Mouse (Mus musculus): ENCODE measurements at regions not wholly inside any gene's neighbourhood (a gene's known extent, or its start where the extent isn't known, plus 50 kb on each side); places are given as distances from the start of the nearest gene placed in this dataset.

DNA sequence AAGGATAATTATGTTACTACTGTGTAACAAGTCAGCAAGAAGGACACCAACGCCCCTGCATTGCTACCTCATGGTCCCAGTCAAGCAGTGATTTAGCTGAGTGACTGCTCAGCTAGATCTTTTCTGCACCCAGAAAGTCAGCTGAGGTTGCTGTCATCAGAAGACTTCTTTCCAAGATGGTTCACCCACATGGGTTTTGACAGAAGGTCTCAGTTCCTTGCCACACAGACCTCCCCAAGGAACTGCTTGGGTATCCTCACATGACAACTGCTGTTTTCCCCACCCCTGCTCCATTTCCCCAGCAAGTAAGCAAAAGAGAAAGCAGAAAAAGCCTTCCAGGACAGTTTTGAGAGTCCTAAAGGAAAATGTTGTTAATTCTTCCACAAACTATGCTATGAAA, 163.9 kb downstream of the Tmem17 start:
- 75% methylated on average over 1 of the region's 1 CpGs for WGBS
- no peak overlapping the region for H3K4me3 ChIP-seq
- no peaks in the 10 kb centered on the region for H3K9me3 ChIP-seq
- H3K9ac ChIP-seq: no peak overlapping the region
- no peaks in the 10 kb centered on the region for H3K36me3 ChIP-seq
- no peak overlapping the region for H3K27ac ChIP-seq
- ATAC-seq (ENCODE audit: low FRiP score, low read depth): no peak
- H3K4me2 ChIP-seq (replicated peaks): no peak overlapping the region
- no peaks in the 10 kb centered on the region for H3K4me1 ChIP-seq
- H3K27me3 ChIP-seq (replicated peaks): no peaks in the 10 kb centered on the region

DNA sequence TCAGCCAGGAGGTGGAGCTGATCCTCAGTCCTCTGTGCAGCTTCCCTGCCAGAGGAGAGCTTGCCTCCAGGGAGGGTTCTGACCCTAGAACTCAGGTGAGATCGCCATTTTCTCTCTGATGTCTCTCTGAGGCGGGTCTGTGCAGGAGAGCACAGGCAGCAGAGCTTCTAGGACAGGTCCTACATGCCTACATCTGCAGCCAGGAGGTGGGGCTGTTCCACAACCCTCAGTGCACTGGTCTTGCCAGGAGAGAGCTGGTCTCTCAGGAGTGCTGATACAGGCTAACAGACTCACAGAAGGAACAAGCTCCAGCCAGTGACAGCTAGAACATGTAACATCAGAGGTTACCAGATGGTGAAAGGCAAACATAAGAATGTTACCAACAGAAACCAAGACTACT, 165.4 kb downstream of the Tmem17 start:
- H3K27ac ChIP-seq: no peak overlapping the region
- no peak overlapping the region for H3K4me3 ChIP-seq
- H3K4me2 ChIP-seq (replicated peaks): no peak overlapping the region
- 31% methylated on average over 2 of the region's 2 CpGs for WGBS
- H3K27me3 ChIP-seq (replicated peaks): no peaks in the 10 kb centered on the region
- no peak overlapping the region for H3K9ac ChIP-seq
- H3K4me1 ChIP-seq: no peaks in the 10 kb centered on the region
- ATAC-seq (ENCODE audit: low FRiP score, low read depth): no peak
- H3K36me3 ChIP-seq: no peaks in the 10 kb centered on the region
- no peaks in the 10 kb centered on the region for H3K9me3 ChIP-seq

DNA sequence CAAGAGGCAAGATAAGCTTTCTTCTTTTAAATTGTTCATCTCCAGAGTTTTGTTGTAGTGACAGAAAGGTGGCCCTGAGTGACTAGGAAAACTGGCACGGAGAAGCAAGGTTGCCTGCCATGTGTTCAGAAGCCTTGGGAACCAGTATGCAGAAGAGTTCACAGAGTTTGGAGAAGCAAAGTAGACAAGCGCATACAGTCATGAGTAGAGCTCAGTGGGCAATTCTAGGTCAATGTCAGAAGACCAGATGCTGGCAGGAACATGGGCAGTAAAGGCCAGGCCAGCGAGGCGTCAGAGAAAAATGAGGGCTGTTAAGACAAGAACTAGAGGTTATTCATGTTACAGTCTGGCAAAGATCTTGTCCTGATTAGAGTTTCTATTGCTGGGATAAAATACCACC, 172.7 kb downstream of the Tmem17 start:
- ATAC-seq (ENCODE audit: low FRiP score, low read depth): no peak
- 95% methylated on average over 4 of the region's 4 CpGs for WGBS
- no peak overlapping the region for H3K4me3 ChIP-seq
- no peak overlapping the region for H3K27ac ChIP-seq
- H3K27me3 ChIP-seq (replicated peaks): no peaks in the 10 kb centered on the region
- no peaks in the 10 kb centered on the region for H3K4me1 ChIP-seq
- no peak overlapping the region for H3K9ac ChIP-seq
- no peaks in the 10 kb centered on the region for H3K36me3 ChIP-seq
- no peaks in the 10 kb centered on the region for H3K9me3 ChIP-seq
- no peak overlapping the region for H3K4me2 ChIP-seq (replicated peaks)

DNA sequence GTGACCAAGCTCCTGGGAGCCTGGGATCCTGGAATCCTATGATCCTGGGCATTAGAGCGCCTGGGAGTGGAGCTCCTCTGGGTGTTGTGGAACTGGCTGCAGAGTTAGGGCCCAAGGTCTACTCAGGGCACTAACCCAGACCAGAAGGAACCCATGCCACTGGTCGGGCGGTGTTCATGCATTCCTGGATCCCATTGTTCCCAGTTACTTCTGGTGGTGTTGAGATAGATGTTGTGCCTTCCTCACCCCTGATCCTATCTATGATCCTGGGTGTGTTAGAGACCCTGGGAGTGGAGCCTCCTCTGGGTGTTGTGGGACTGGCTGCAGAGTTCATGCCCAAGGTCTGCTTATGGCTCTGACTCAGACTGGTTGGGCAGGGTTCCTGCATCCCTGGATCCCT, 169.9 kb downstream of the B3gnt2 start:
- Histone ChIP-seq H3K36me3 (no peaks in the 10 kb centered on the region), H3K4me2 (replicated peaks) (no peak overlapping the region), H3K27me3 (replicated peaks) (no peaks in the 10 kb centered on the region), H3K27ac (no peak overlapping the region), H3K9ac (no peak overlapping the region), H3K9me3 (no peaks in the 10 kb centered on the region), H3K4me3 (no peak overlapping the region), H3K4me1 (no peaks in the 10 kb centered on the region)
- ATAC-seq (ENCODE audit: low FRiP score, low read depth): no peak
- WGBS: 92% methylated on average over 3 of the region's 3 CpGs

DNA sequence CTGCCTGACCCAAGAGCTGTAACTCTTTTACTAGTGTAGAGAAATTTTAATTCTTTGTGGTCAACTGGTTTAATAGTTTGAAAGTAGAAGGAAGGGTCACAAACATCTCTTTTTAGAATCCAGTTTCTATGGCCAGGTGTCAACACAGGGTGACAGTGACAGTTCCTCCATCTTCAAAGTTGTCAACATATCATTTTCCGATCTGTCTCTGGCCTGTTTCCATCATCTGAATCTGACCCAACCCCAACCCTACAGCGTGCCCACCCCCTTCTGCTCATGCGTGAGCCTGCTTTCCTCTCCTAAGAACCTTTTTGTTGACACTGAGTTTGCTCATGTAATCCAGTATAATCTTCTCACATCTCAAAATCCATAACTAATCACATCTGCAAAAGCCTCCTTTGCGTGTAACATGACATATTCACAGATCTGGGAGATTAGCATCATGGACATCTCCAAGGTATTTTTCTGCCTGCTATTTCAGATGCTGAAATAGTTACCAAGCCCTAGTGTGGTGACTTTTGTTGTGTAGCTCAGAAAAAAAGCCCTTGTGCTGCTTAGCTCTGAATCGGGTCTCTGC, 168.4 kb downstream of the B3gnt2 start:
- no peaks in the 10 kb centered on the region for H3K36me3 ChIP-seq
- no peak for ATAC-seq (ENCODE audit: low FRiP score, low read depth)
- no peak overlapping the region for H3K4me3 ChIP-seq
- no peaks in the 10 kb centered on the region for H3K27me3 ChIP-seq (replicated peaks)
- no peak overlapping the region for H3K9ac ChIP-seq
- no peak overlapping the region for H3K4me2 ChIP-seq (replicated peaks)
- 86% methylated on average over 5 of the region's 5 CpGs for WGBS
- H3K4me1 ChIP-seq: no peaks in the 10 kb centered on the region
- no peaks in the 10 kb centered on the region for H3K9me3 ChIP-seq
- H3K27ac ChIP-seq: no peak overlapping the region

DNA sequence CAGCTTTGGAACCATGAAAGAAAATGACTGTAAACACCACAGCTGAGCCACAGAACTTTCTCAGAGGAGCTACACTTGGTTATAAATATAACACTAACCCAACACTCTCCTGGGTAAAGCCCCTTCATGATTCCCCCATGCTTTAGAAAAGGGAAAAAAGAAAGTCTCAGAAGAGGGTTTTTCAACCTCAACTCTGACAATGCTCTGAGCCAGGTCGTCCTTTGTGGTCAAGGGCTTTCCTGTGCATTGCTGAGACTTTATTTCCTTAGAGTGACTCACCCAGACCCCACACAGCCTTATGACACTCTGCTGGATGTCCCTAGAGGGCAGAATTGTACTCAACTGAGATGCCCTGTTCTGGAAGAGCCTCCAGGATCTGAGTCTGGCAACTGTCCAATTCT, 167.8 kb downstream of the B3gnt2 start:
- Histone ChIP-seq H3K27ac (no peak overlapping the region), H3K9me3 (no peaks in the 10 kb centered on the region), H3K4me1 (no peaks in the 10 kb centered on the region), H3K4me3 (no peak overlapping the region), H3K9ac (no peak overlapping the region), H3K36me3 (no peaks in the 10 kb centered on the region), H3K4me2 (replicated peaks) (no peak overlapping the region), H3K27me3 (replicated peaks) (no peaks in the 10 kb centered on the region)
- 51% methylated on average over 1 of the region's 1 CpGs for WGBS
- ATAC-seq (ENCODE audit: low FRiP score, low read depth): no peak

DNA sequence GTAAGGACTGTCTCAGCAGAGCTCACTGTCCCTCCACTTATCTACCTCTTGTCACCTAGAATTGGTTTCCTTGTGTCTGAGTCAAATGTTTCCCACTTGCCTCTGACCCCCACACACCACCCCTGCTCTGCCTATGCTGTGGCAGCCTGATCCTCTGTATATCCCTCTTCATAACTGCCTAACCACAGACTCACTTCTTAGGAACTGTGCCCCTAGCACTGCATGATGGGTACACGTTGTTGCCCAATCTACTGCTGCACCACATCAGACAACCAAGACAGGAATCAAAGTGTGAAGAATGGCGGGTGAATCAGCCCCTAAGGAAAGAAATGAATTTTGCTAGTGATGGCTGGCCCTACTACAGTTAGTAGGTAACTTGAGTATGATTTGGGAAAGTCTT, 167.4 kb downstream of the B3gnt2 start:
- no peak overlapping the region for H3K27ac ChIP-seq
- no peak for ATAC-seq (ENCODE audit: low FRiP score, low read depth)
- H3K36me3 ChIP-seq: no peaks in the 10 kb centered on the region
- no peaks in the 10 kb centered on the region for H3K4me1 ChIP-seq
- no peak overlapping the region for H3K9ac ChIP-seq
- no peak overlapping the region for H3K4me3 ChIP-seq
- no peaks in the 10 kb centered on the region for H3K9me3 ChIP-seq
- H3K4me2 ChIP-seq (replicated peaks): no peak overlapping the region
- 82% methylated on average over 2 of the region's 2 CpGs for WGBS
- no peaks in the 10 kb centered on the region for H3K27me3 ChIP-seq (replicated peaks)

DNA sequence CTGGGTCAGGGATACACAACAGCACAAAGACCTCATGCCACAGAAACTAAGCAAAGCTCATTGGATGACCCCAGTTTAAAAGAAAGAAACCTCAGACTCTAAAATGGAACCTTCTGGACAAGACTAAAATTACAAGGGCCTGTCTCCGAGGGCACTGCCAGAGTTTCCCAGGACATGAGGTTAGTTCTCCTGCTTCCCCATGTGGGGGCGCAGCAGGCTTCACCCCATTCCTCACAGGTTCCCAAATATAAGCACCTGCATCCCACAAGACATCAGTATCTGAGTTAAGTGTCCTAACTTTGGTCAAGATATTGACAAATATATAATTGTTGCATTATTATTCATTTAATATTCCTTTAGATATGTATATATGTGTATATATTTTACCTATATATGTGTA, 166.8 kb downstream of the B3gnt2 start:
- ATAC-seq (ENCODE audit: low FRiP score, low read depth): no peak
- Histone ChIP-seq H3K9ac (no peak overlapping the region), H3K4me1 (no peaks in the 10 kb centered on the region), H3K4me2 (replicated peaks) (no peak overlapping the region), H3K36me3 (no peaks in the 10 kb centered on the region), H3K27me3 (replicated peaks) (no peaks in the 10 kb centered on the region), H3K4me3 (no peak overlapping the region), H3K27ac (no peak overlapping the region), H3K9me3 (no peaks in the 10 kb centered on the region)
- 86% methylated on average over 2 of the region's 2 CpGs for WGBS

DNA sequence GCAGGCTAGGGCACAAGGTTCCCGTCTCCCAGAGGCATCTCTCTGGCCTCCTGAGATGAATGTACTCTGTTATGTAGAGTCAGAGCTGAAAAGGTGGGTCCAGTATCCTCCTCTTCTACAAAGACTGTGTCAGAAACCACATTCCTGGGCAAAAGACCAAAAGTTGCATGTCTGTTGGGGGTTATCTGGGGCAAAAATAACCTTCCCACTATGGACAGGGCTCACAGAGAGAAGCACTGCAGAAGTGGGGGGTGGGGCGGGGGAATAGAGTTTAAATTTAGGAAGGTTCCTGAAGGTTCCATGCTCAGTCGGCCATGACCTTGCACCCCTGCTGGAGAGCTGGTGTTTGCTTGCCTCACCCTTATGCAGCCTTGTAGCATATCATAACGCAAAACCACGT, 165.9 kb downstream of the B3gnt2 start:
- Histone ChIP-seq H3K4me2 (replicated peaks) (no peak overlapping the region), H3K9ac (no peak overlapping the region), H3K4me3 (no peak overlapping the region), H3K27me3 (replicated peaks) (no peaks in the 10 kb centered on the region), H3K36me3 (no peaks in the 10 kb centered on the region), H3K27ac (no peak overlapping the region), H3K9me3 (no peaks in the 10 kb centered on the region), H3K4me1 (no peaks in the 10 kb centered on the region)
- ATAC-seq (ENCODE audit: low FRiP score, low read depth): no peak
- 75% methylated on average over 5 of the region's 5 CpGs for WGBS

DNA sequence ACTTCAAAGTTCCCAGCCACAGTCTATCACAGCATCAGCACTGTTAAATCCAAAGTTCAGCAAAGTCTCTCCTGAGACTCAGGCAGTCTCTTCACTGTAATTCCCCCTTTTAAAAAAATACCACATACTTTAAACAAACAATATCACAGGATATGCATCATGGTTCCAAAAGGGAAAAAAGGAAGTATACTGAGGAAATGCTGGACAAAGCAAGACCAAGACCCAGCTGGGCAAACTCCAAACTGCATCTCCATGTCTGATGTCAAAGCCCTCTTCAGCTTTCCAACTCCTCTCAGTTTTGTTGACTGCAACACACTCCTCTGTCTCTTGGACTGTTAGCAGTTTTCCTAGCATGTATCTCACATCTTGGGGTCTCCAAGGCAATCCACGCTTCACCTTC, 165.5 kb downstream of the B3gnt2 start:
- Histone ChIP-seq H3K27ac (no peak overlapping the region), H3K36me3 (no peaks in the 10 kb centered on the region), H3K27me3 (replicated peaks) (no peaks in the 10 kb centered on the region), H3K9me3 (no peaks in the 10 kb centered on the region), H3K4me2 (replicated peaks) (no peak overlapping the region), H3K4me3 (no peak overlapping the region), H3K4me1 (no peaks in the 10 kb centered on the region), H3K9ac (no peak overlapping the region)
- no peak for ATAC-seq (ENCODE audit: low FRiP score, low read depth)
- WGBS: 86% methylated on average over 1 of the region's 1 CpGs

DNA sequence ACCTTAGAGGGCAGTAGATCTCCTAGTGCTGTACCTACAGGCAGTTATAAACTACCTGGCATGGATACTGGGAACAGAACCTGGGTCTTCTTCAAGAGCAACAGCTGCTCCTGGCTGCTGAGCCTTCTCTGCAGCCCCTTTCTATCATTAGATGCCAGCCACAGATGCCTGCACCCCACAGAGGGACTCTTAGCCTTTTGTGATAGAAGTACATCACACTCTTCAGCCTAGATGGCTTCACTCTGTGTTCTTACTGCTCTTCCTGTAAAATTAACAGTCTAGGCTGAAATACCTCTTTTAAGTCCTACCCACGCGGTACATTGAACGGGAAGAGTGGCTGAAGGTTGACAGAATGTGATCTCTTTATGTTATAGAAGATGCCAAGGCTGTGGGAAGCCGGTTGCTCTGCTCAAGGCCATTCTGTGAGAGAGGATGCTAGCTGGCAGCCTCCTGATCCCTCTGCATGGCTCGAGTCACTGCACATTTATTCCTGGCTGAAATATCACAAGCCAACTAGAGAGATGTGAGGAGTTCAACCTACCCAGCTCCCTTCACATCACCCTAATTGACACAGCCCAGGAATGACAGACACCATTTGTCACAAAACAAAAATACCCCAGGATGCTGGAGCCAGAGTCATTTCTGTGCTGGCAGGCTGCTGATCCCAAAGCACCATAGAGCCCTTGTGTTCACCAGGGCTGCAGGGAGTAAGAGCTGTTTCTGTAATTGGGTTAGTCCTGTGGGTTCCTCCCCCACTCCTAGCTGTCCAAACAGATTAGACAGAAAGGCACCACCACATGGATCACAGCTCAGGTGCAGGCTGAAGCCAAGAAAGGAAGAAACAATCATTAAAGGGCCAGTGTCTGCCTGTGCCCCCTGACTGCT, 162.5 kb downstream of the B3gnt2 start:
- no peaks in the 10 kb centered on the region for H3K27me3 ChIP-seq (replicated peaks)
- H3K9me3 ChIP-seq: no peaks in the 10 kb centered on the region; the same call in 1 of the 2 replicates
- 74% methylated on average over 5 of the region's 5 CpGs for WGBS
- H3K4me2 ChIP-seq (replicated peaks): no peak overlapping the region
- no peak for ATAC-seq (ENCODE audit: low FRiP score, low read depth)
- H3K27ac ChIP-seq: no peak overlapping the region
- H3K36me3 ChIP-seq: no peaks in the 10 kb centered on the region
- H3K4me3 ChIP-seq: no peak overlapping the region
- no peaks in the 10 kb centered on the region for H3K4me1 ChIP-seq
- H3K9ac ChIP-seq: no peak overlapping the region

DNA sequence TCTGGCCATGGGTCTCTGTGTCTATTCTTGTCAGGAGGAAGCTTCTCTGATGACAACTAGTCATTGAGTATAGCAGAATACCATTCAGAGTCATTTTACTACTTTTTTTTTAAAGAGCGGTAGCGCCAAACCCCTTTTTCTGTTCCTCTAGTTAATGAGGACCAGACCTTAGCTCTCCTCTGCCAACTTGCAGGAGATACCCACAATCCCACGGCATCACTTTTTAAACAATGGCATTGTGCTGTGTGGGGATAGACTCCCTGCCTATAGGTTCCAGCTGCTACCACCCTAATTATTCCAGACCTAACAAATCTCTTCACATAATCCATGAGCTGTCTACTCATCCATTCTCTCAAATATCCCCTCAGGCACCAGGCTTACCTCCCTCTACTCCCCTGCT, 154.7 kb downstream of the B3gnt2 start:
- Histone ChIP-seq H3K27me3 (replicated peaks) (no peaks in the 10 kb centered on the region), H3K4me2 (replicated peaks) (no peak overlapping the region), H3K9me3 (no peaks in the 10 kb centered on the region; the same call in 1 of the 2 replicates), H3K4me1 (no peaks in the 10 kb centered on the region), H3K4me3 (no peak overlapping the region), H3K9ac (no peak overlapping the region), H3K36me3 (no peaks in the 10 kb centered on the region), H3K27ac (no peak overlapping the region)
- WGBS: 93% methylated on average over 3 of the region's 3 CpGs
- no peak for ATAC-seq (ENCODE audit: low FRiP score, low read depth)
